Mouse (Mus musculus) midbrain, embryonic 12.5 days (tissue): ENCODE results near the gene Arid4a. TPM values are rescaled to one million over a fixed set of nuclear protein-coding genes. Genes with fewer than 3 reads are reported as not detected.

Source experiments
- ATAC-seq: fragments of 200-750 bp; cut with Nextera tagmentation; 2 replicates; pipeline ENCODE4 v1.8.0; 2017; ENCODE audit warnings: low read depth, moderate TSS enrichment, moderate library complexity; ENCODE audit not compliant: low FRiP score
- H3K27ac ChIP-seq: fragments of 300-500 bp; sonication (generic); replicated peaks from 2 replicates; pipeline ENCODE4 v1.5.1; 2016; ENCODE audit warnings: mild to moderate bottlenecking
- H3K27me3 ChIP-seq: fragments of 300-500 bp; sonication (generic); 2 replicates; pipeline ENCODE4 v1.6.1; 2016; ENCODE audit warnings: mild to moderate bottlenecking
- H3K36me3 ChIP-seq: fragments of 300-500 bp; sonication (generic); 2 replicates; pipeline ENCODE4 v1.6.1; 2016
- H3K4me1 ChIP-seq: fragments of 300-500 bp; sonication (generic); 2 replicates; pipeline ENCODE4 v1.6.1; 2016
- H3K4me2 ChIP-seq: fragments of 300-500 bp; sonication (generic); replicated peaks from 2 replicates; pipeline ENCODE4 v1.6.1; 2016; ENCODE audit warnings: mild to moderate bottlenecking, moderate library complexity
- H3K4me3 ChIP-seq: fragments of 300-500 bp; sonication (generic); 2 replicates; pipeline ENCODE4 v1.5.1; 2016; ENCODE audit warnings: mild to moderate bottlenecking
- H3K9ac ChIP-seq: fragments of 300-500 bp; sonication (generic); replicated peaks from 2 replicates; pipeline ENCODE4 v1.6.1; 2016; ENCODE audit warnings: mild to moderate bottlenecking, moderate library complexity
- H3K9me3 ChIP-seq: fragments of 300-500 bp; sonication (generic); 2 replicates; pipeline ENCODE4 v1.6.1; 2016; ENCODE audit warnings: mild to moderate bottlenecking
- WGBS: fragments of 180-500 bp; shearing (Covaris S2); methylation state at CpG from one replicate; pipeline ENCODE4 v1.1.7; 2016; 5-methylcytosine and 5-hydroxymethylcytosine counted together
- polyA plus RNA-seq: library from polyadenylated mRNA; unstranded; fragments of >200 nt; fragmentation: Nextera tagmentation; extraction: Ambion mirVana; gene quantifications from 2 replicates; pipeline ENCODE4 v1.2.1, GENCODE M21; 2016

Gene Arid4a
- polyA plus RNA-seq, 1 experiment from 2014 or later = 37.1 TPM

DNA sequence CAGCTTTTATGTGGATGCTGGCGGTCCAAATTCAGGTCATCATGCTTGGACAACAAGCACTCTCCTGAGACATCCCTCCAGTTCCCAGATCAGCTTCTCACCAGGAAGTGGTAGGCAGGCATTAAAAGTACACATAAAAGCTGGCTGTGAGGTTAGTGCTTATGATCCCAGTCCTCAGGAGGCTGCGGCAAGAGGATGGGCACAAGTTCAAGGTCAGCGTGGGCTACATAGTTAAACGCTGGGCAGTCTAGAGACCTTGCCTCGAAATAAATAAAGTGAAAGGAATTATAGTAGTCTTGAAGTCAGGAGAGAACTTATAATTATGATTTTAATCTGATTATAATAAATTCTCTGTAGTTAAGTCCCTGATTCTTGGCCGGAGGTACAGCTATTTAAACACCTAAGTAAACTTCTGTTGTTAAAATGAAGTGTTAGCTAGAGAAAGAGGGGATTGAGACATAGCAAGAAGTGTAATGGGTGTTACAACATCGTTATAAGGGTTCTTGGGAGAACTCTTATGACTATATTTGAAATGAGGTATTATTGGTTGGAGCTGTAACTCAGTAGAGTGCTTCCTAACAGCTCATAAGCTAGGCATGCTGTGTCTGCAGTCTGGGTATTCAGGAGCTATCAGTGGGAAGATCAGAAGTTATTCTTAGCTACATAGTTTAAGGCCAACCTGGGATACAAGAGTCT, 30.8 kb upstream of the Arid4a start:
- Histone ChIP-seq H3K4me2 (no peak overlapping the region), H3K27me3 (no peaks in the 10 kb centered on the region), H3K4me1 (no peaks in the 10 kb centered on the region), H3K27ac (no peak overlapping the region), H3K4me3 (no peak overlapping the region), H3K9me3 (no peaks in the 10 kb centered on the region), H3K36me3 (peaks cover 75% of the 10 kb centered on the region), H3K9ac (no peak overlapping the region)
- WGBS = 97% methylated on average over 7 of the region's 7 CpGs
- no peak for ATAC-seq

GRCm38 (mm10) chr12:70997225-70997624, 18.6 kb upstream of the Arid4a start:
- no peak overlapping the region for H3K4me3 ChIP-seq
- H3K36me3 ChIP-seq = peaks cover 54% of the 10 kb centered on the region
- no peak overlapping the region for H3K4me2 ChIP-seq
- H3K9me3 ChIP-seq = no peaks in the 10 kb centered on the region
- no peak overlapping the region for H3K27ac ChIP-seq
- no peak overlapping the region for H3K9ac ChIP-seq
- no peak for ATAC-seq
- no peaks in the 10 kb centered on the region for H3K4me1 ChIP-seq
- H3K27me3 ChIP-seq = no peaks in the 10 kb centered on the region
- WGBS = 88% methylated on average over 5 of the region's 5 CpGs

DNA sequence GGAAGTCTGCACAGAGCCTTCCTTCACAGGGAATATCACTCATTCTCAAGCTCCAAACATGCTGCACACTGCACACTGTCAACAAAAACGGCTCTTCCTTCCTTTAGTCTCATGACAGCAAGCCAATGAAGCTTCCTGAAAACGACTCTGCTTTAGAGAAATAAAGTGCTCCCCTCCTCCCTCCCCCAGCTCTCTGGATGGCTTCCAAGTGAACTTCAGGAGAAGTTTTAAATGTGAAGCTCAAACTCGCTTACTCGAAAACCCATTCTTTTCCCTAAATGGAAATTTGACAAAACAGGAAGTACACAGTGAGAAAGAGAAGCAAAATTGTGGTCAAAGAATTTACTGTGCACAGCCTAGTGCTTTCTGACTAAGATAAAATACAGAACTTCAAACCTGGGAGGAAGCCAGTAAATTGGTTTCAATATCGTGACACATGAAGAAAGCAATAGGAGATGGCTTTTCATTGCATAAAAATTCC, 16.3 kb upstream of the Arid4a start:
- WGBS = 71% methylated on average over 5 of the region's 5 CpGs
- ATAC-seq = no peak
- Histone ChIP-seq H3K4me2 (no peak overlapping the region), H3K4me1 (no peaks in the 10 kb centered on the region), H3K9ac (no peak overlapping the region), H3K27ac (no peak overlapping the region), H3K4me3 (no peak overlapping the region), H3K36me3 (peaks cover 46% of the 10 kb centered on the region), H3K27me3 (no peaks in the 10 kb centered on the region), H3K9me3 (no peaks in the 10 kb centered on the region)

DNA sequence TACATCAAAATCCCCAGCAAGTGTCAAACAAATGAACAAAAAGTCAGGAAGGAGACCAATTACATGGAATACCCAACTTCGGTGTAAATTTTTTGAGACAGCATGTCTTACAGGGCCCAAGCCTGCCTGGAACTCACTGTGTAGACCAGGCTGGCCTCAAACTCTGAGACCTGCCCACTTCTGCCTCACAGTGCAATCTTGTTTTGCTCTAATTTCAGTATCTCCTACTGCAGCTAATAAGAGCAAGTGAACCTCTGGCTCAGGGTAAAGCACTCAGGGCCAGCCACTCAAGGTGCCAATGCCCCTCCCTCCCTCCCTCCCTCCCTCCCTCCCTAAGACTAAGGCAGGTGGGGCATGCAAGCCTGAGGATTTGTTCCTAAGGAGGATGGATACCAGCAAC, 15.4 kb upstream of the Arid4a start:
- Histone ChIP-seq H3K9ac (no peak overlapping the region), H3K4me1 (no peaks in the 10 kb centered on the region), H3K27ac (no peak overlapping the region), H3K4me2 (no peak overlapping the region), H3K36me3 (peaks cover 49% of the 10 kb centered on the region), H3K4me3 (no peak overlapping the region), H3K9me3 (no peaks in the 10 kb centered on the region), H3K27me3 (no peaks in the 10 kb centered on the region)
- ATAC-seq = no peak
- WGBS = 77% methylated on average over 1 of the region's 1 CpGs

- ATAC-seq = no peak
- Histone ChIP-seq H3K4me3 (no peak overlapping the region), H3K4me1 (no peaks in the 10 kb centered on the region), H3K36me3 (peaks cover 47% of the 10 kb centered on the region), H3K27me3 (no peaks in the 10 kb centered on the region), H3K9me3 (no peaks in the 10 kb centered on the region), H3K27ac (no peak overlapping the region), H3K4me2 (no peak overlapping the region), H3K9ac (no peak overlapping the region)
- 82% methylated on average over 6 of the region's 6 CpGs for WGBS
Observed at GRCm38 (mm10) chr12:71001456-71001855, 14.3 kb upstream of the Arid4a start.

- no peak overlapping the region for H3K9ac ChIP-seq
- peaks cover 56% of the 10 kb centered on the region for H3K36me3 ChIP-seq
- H3K4me2 ChIP-seq = no peak overlapping the region
- no peak for ATAC-seq
- no peaks in the 10 kb centered on the region for H3K27me3 ChIP-seq
- H3K4me3 ChIP-seq = no peak overlapping the region
- no peaks in the 10 kb centered on the region for H3K4me1 ChIP-seq
- no peak overlapping the region for H3K27ac ChIP-seq
- no peaks in the 10 kb centered on the region for H3K9me3 ChIP-seq
- WGBS = 91% methylated on average over 5 of the region's 6 CpGs
Observed at GRCm38 (mm10) chr12:71003760-71004426, 11.9 kb upstream of the Arid4a start.

- Histone ChIP-seq H3K9ac (no peak overlapping the region), H3K4me1 (no peaks in the 10 kb centered on the region), H3K9me3 (no peaks in the 10 kb centered on the region), H3K4me3 (no peak overlapping the region), H3K36me3 (peaks cover 56% of the 10 kb centered on the region), H3K27ac (no peak overlapping the region), H3K4me2 (no peak overlapping the region), H3K27me3 (no peaks in the 10 kb centered on the region)
- ATAC-seq = no peak
- 94% methylated on average over 6 of the region's 6 CpGs for WGBS
Observed at GRCm38 (mm10) chr12:71006141-71006540, 9.6 kb upstream of the Arid4a start.

DNA sequence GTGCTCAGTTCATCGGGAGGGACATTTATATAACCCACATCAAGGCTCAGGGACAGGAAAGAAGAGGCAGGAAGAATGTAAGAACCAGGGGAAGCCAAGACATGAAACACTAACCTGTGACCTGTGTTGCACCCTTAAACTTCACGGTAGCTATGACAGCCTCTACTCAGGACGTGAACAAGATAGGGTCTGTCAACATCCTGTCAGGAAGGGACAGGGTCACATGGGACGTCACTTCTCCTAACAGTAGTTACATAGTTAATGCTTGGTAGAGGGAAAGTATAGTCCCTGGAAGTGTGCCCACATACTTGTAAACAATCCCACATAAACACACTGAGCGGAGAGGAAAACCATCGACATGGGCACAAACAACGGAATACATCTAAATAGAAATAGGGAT, 8.9 kb upstream of the Arid4a start:
- Histone ChIP-seq H3K4me3 (no peak overlapping the region), H3K27me3 (no peaks in the 10 kb centered on the region), H3K9me3 (no peaks in the 10 kb centered on the region), H3K9ac (no peak overlapping the region), H3K4me1 (0 out of 2 replicates have a peak, but pooled peaks cover 1% of the 10 kb centered on the region), H3K4me2 (no peak overlapping the region), H3K27ac (no peak overlapping the region), H3K36me3 (peaks cover 56% of the 10 kb centered on the region)
- 89% methylated on average over 7 of the region's 7 CpGs for WGBS
- ATAC-seq = no peak

- peaks cover 19% of the 10 kb centered on the region for H3K4me1 ChIP-seq
- no peak overlapping the region for H3K4me3 ChIP-seq
- H3K27ac ChIP-seq = no peak overlapping the region
- no peaks in the 10 kb centered on the region for H3K27me3 ChIP-seq
- WGBS = 79% methylated on average over 4 of the region's 4 CpGs
- ATAC-seq = no peak
- H3K4me2 ChIP-seq = no peak overlapping the region
- peaks cover 53% of the 10 kb centered on the region for H3K36me3 ChIP-seq
- H3K9ac ChIP-seq = no peak overlapping the region
- H3K9me3 ChIP-seq = no peaks in the 10 kb centered on the region
Observed at GRCm38 (mm10) chr12:71009769-71010168, 6.0 kb upstream of the Arid4a start.

DNA sequence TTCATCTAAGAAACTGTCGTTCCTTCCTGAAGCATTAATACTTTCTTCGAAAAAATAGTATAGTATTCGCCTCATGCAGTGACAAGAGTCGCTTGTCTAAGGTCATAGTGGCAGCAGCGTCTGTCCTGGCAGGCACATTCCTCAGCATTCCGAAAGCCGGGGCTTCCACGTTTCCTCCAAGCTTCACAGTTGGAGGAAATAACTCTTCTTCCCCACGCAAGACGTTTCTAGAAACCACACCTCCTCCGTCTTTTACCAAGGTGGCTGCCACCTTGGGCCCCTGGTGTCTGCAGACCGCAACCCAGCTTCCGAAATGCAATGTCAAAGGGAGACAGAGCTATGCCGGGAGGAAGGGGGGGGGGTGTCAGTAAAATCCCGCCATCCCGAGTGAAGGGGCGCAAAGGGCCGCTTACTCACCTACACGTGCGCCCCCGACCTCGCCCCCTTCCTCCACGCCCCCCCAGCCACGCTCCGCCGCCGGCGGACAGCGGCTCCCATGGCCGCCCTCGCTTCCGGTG, 886 bp upstream of the Arid4a start:
- H3K4me3 ChIP-seq = peak overlapping the region; percentile 98
- peak overlapping the region; percentile 98 for H3K27ac ChIP-seq
- peaks cover 19% of the 10 kb centered on the region for H3K36me3 ChIP-seq
- H3K4me1 ChIP-seq = peaks cover 26% of the 10 kb centered on the region
- peak overlapping the region; percentile 83 for H3K9ac ChIP-seq
- ATAC-seq = no peak
- H3K4me2 ChIP-seq = peak overlapping the region; percentile 62
- no peaks in the 10 kb centered on the region for H3K9me3 ChIP-seq
- H3K27me3 ChIP-seq = no peaks in the 10 kb centered on the region
- 2% methylated on average over 25 of the region's 32 CpGs for WGBS

GRCm38 (mm10) chr12:71016211-71016502, 367 bp downstream of the Arid4a start:
- Histone ChIP-seq H3K4me2 (peak overlapping the region; percentile 65), H3K4me3 (peak overlapping the region; percentile 98), H3K4me1 (peaks cover 26% of the 10 kb centered on the region), H3K27me3 (no peaks in the 10 kb centered on the region), H3K36me3 (peaks cover 26% of the 10 kb centered on the region), H3K9ac (peak overlapping the region; percentile 90), H3K9me3 (no peaks in the 10 kb centered on the region), H3K27ac (peak overlapping the region; percentile 97)
- WGBS = 0% methylated on average over 32 of the region's 33 CpGs
- ATAC-seq = peak; percentile 7; the same call in 1 of the 2 replicates

- Histone ChIP-seq H3K4me2 (peak overlapping the region; percentile 65), H3K27ac (peak overlapping the region; percentile 97), H3K4me1 (peaks cover 26% of the 10 kb centered on the region), H3K9me3 (no peaks in the 10 kb centered on the region), H3K9ac (peak overlapping the region; percentile 90), H3K27me3 (no peaks in the 10 kb centered on the region), H3K36me3 (peaks cover 26% of the 10 kb centered on the region), H3K4me3 (peak overlapping the region; percentile 98)
- ATAC-seq = peak; percentile 5; the same call in 1 of the 2 replicates
- 1% methylated on average over 49 of the region's 82 CpGs for WGBS
Observed at GRCm38 (mm10) chr12:71016503-71017241, 882 bp downstream of the Arid4a start.
